Mouse (Mus musculus) MEL (cell line): ENCODE data around the gene Gpr162.

ENCODE experiments used
- BHLHE40 ChIP-seq: IDR thresholded peaks from 2 replicates; pipeline ENCODE4 v1.6.1; 2012; ENCODE audit warnings: low read depth, mild to moderate bottlenecking, inconsistent platforms, low read length, improper control_type of control experiment, borderline replicate concordance
- CTCF ChIP-seq, 3 experiments: IDR thresholded peaks in 2 of 3; conservative IDR thresholded peaks in 1 of 3; 2 replicates each; pipeline ENCODE4 v1.5.1; 2011 to 2012; ENCODE audit warnings: low read length in 3 of 3, low read depth in 2 of 3, mild to moderate bottlenecking in 2 of 3, improper control_type of control experiment in 1 of 3, inconsistent platforms in 1 of 3, mixed read lengths in 1 of 3, moderate library complexity in 1 of 3; ENCODE audit not compliant: control insufficient read depth in 1 of 3, insufficient read depth in 1 of 3, poor library complexity in 1 of 3, severe bottlenecking in 1 of 3
- GABPA ChIP-seq: IDR thresholded peaks from 2 replicates; pipeline ENCODE4 v1.6.1; 2012; ENCODE audit warnings: low read depth, mild to moderate bottlenecking, inconsistent platforms, low read length, improper control_type of control experiment, moderate library complexity
- MAFK ChIP-seq: IDR thresholded peaks from 2 replicates; pipeline ENCODE4 v1.6.1; 2011; ENCODE audit warnings: low read depth, mild to moderate bottlenecking, low read length, improper control_type of control experiment, borderline replicate concordance
- MXI1 ChIP-seq: IDR thresholded peaks from 2 replicates; pipeline ENCODE4 v1.6.1; 2011; ENCODE audit warnings: mild to moderate bottlenecking, low read depth, low read length, improper control_type of control experiment
- MYC ChIP-seq: IDR thresholded peaks from 2 replicates; pipeline ENCODE4 v1.6.1; 2011; ENCODE audit warnings: low read depth, mild to moderate bottlenecking, low read length, improper control_type of control experiment, moderate library complexity
- NELFE ChIP-seq: IDR thresholded peaks from 2 replicates; pipeline ENCODE4 v1.6.1; 2011; ENCODE audit warnings: low read depth, low read length, improper control_type of control experiment
- POLR2A ChIP-seq, 2 experiments: IDR thresholded peaks; 2 replicates each; pipeline ENCODE4 v1.6.1; 2011 to 2012; ENCODE audit warnings: low read length in 2 of 2, mild to moderate bottlenecking in 2 of 2, control low read depth in 1 of 2, improper control_type of control experiment in 1 of 2, low read depth in 1 of 2, moderate library complexity in 1 of 2; ENCODE audit not compliant: control insufficient read depth in 1 of 2, insufficient read depth in 1 of 2, poor library complexity in 1 of 2
- POLR2AphosphoS5 ChIP-seq: IDR thresholded peaks from 2 replicates; pipeline ENCODE4 v1.6.1; 2012; ENCODE audit warnings: low read depth, borderline replicate concordance, mild to moderate bottlenecking, inconsistent platforms, low read length, moderate library complexity, mixed read lengths
- RAD21 ChIP-seq: IDR thresholded peaks from 2 replicates; pipeline ENCODE4 v1.6.1; 2011; ENCODE audit warnings: mild to moderate bottlenecking, low read depth, low read length, improper control_type of control experiment
- TAL1 ChIP-seq: IDR thresholded peaks from 2 replicates; pipeline ENCODE4 v1.6.1; 2012; ENCODE audit warnings: mild to moderate bottlenecking, inconsistent platforms, low read length, moderate library complexity, mixed read lengths
- TCF12 ChIP-seq: IDR thresholded peaks from 2 replicates; pipeline ENCODE4 v1.6.1; 2014; ENCODE audit warnings: low read depth, mild to moderate bottlenecking, inconsistent platforms, low read length, improper control_type of control experiment, moderate library complexity
- USF1 ChIP-seq: IDR thresholded peaks from 2 replicates; pipeline ENCODE4 v1.6.1; 2014; ENCODE audit warnings: low read depth, mild to moderate bottlenecking, inconsistent platforms, low read length, improper control_type of control experiment, moderate library complexity
- ZNF384 ChIP-seq: IDR thresholded peaks from 2 replicates; pipeline ENCODE4 v1.6.1; 2012; ENCODE audit warnings: low read depth, mild to moderate bottlenecking, inconsistent platforms, low read length, improper control_type of control experiment

DNA sequence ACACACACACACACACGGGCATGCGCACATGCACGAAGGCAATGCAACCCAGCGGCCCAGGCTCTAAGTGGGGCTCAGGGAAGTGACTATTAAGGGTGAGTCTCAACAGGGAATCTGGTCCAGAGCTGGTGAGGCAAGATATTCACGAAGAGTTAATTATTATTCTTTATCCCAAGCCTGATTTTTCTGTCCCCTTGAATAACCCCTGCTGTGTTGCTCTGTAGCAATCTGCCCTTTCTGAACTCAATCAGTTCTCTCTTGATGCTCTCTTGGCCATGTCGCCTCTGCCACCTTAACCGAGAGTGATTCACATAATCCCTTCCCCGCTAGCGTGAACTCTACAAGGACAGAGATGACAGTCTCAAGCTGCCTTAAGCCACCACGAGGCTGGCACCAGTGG is 19.6 kb upstream of the Gpr162 start:
- no peak for TF ChIP-seq TCF12
- TF ChIP-seq POLR2AphosphoS5: no peak
- TF ChIP-seq ZNF384: no peak
- TF ChIP-seq MXI1: no peak
- TF ChIP-seq POLR2A (IDR thresholded peaks at IDR 0.05; ENCODE audit: control insufficient read depth in 1 of 2, insufficient read depth in 1 of 2, low read depth in 1 of 2, low read length in 2 of 2, poor library complexity in 1 of 2): no peak
- no peak for TF ChIP-seq MYC
- no peak for TF ChIP-seq CTCF (IDR thresholded peaks at IDR 0.05 in 2 of 3, conservative IDR thresholded peaks at IDR 0.05 in 1 of 3; ENCODE audit: control insufficient read depth in 1 of 3, insufficient read depth in 1 of 3, low read depth in 2 of 3, low read length in 3 of 3, poor library complexity in 1 of 3, severe bottlenecking in 1 of 3)
- TF ChIP-seq TAL1: no peak
- TF ChIP-seq MAFK: no peak
- TF ChIP-seq NELFE: no peak
- TF ChIP-seq RAD21: no peak
- TF ChIP-seq USF1: no peak
- TF ChIP-seq BHLHE40: no peak
- no peak for TF ChIP-seq GABPA
